ENCODE assay signal across 8 mouse cellular contexts in the genomic region with DNA sequence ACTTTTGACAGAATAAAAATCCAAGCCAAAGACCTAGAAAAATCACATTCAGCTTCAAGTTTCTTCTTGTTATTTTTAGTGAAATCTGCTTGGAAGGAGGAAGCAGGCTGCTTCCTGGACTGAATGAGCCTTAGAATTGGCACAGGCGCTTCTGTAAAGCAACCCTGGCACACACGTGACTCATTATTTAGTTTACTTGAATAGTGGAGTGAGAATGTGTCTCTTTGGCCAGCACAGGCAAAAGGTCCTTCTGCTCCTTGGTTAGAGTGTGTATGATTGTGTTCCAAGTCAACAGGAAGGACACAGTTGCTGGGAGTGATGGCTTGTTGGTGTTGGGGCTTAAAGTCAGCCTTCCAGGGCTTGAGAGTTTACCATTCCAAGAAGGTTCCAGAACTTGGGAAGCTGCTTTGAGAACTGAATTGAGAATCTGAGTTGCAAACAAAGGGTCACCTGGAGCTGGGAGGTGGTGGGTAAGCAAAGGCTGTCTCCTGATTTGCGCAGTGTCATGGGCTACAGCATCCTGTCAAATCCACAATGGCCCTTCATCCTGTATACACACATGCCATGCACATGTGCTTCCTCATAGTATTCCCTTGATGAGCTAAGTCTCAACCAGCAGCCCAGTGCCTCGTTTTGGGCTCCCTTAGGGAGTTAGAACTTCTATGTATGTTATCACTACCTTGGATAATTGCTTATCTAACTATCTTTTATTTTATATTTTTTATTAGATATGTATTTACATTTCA. TPM values are rescaled to one million over a fixed set of nuclear protein-coding genes. Genes with fewer than 3 reads are reported as not detected.
A peak's percentile ranks its signal among the peaks of the same experiment; 100 is the strongest.
DNase-seq lines count a peak whose midpoint lies in the region; ATAC-seq and TF ChIP-seq lines count a peak whose summit lies in the region.
"Had no signal": no experiment of that assay in that cellular context is flagged by ENCODE, and none has a peak within 500 bp of the region (broad histone marks: within the 10 kb centered on the region; RNA-seq: fewer than 3 reads in every experiment).

No protein-coding gene starts in this region.

- H3K4me3 ChIP-seq in embryonic facial prominence, embryonic 14.5 days (ENCODE audit: low read depth, low read length), result no peak overlapping the region
- no peak overlapping the region for H3K4me3 ChIP-seq in lung, embryonic 14.5 days (ENCODE audit: low read depth, low read length)
- H3K4me3 ChIP-seq: erythroblast, embryonic 14.5 days had no signal

- no peaks in the 10 kb centered on the region for H3K36me3 ChIP-seq in embryonic facial prominence, embryonic 14.5 days (ENCODE audit: control insufficient read depth, insufficient read depth, low read length)
- peaks cover 5% of the 10 kb centered on the region; the same call in 1 of the 2 replicates for H3K36me3 ChIP-seq in lung, embryonic 14.5 days (ENCODE audit: insufficient read depth)

- no peak overlapping the region for H3K9ac ChIP-seq in embryonic facial prominence, embryonic 14.5 days (ENCODE audit: low read depth, low read length)
- H3K9ac ChIP-seq in lung, embryonic 14.5 days, result no peak overlapping the region

- H3K9me3 ChIP-seq in embryonic facial prominence, embryonic 14.5 days (ENCODE audit: control insufficient read depth, low read length), result no peaks in the 10 kb centered on the region
- H3K9me3 ChIP-seq in lung, embryonic 14.5 days (ENCODE audit: low read depth, low read length), result no peaks in the 10 kb centered on the region

- no peak for ATAC-seq in embryonic facial prominence, embryonic 14.5 days (ENCODE audit: low read depth)
- peak; percentile 54 for ATAC-seq in lung, embryonic 14.5 days (ENCODE audit: insufficient read depth)

- WGBS in embryonic facial prominence, embryonic 14.5 days, result 66% methylated on average over 4 of the region's 4 CpGs
- WGBS in lung, embryonic 14.5 days, result 57% methylated on average over 4 of the region's 4 CpGs

- H3K27me3 ChIP-seq in embryonic facial prominence, embryonic 14.5 days (replicated peaks; ENCODE audit: control insufficient read depth, insufficient read depth, low read length), result no peaks in the 10 kb centered on the region
- H3K27me3 ChIP-seq in lung, embryonic 14.5 days (ENCODE audit: insufficient read depth, low read length), result no peaks in the 10 kb centered on the region

- peak; percentile 18 for DNase-seq in right cerebral cortex, adult 18-20 months
- no peak for DNase-seq in right cerebral cortex, postnatal 14 days
- peak; percentile 68 for DNase-seq in embryonic facial prominence, embryonic 14.5 days (ENCODE audit: low spot score)
- DNase-seq in heart, postnatal 4 days, result peak; percentile 26
- peak; percentile 79 for DNase-seq in lung, embryonic 14.5 days
- no peak for DNase-seq in thymus, postnatal 14 days
- DNase-seq in spleen, adult 12 weeks (ENCODE audit: low spot score), result no peak

- 0 out of 2 replicates have a peak, but pooled peaks cover 5% of the 10 kb centered on the region for H3K4me1 ChIP-seq in embryonic facial prominence, embryonic 14.5 days (ENCODE audit: control insufficient read depth, insufficient read depth, low read length)
- 0 out of 2 replicates have a peak, but pooled peaks cover 14% of the 10 kb centered on the region for H3K4me1 ChIP-seq in lung, embryonic 14.5 days (ENCODE audit: insufficient read depth)

- no peak for TF ChIP-seq CTCF in lung, embryonic 14.5 days (IDR thresholded peaks at IDR 0.05; ENCODE audit: low read depth)

- H3K27ac ChIP-seq in embryonic facial prominence, embryonic 14.5 days (replicated peaks; ENCODE audit: low read depth, low read length), result peak overlapping the region; percentile 53; the same call in 1 of the 2 replicates
- H3K27ac ChIP-seq in lung, embryonic 14.5 days (ENCODE audit: low read depth), result peak overlapping the region; percentile 60

- H3K4me2 ChIP-seq in embryonic facial prominence, embryonic 14.5 days (ENCODE audit: low read depth, low read length), result no peak overlapping the region
- H3K4me2 ChIP-seq in lung, embryonic 14.5 days, result no peak overlapping the region

RNA-seq across cellular contexts. Expression of a gene that starts 38.6 kb away (rescaled TPM):
- 29.1 and 29.2 TPM in 2 replicates for polyA plus RNA-seq in embryonic facial prominence, embryonic 14.5 days (2014; fragmentation: Nextera tagmentation; extraction: Ambion mirVana)
- 10 to 100 TPM; 23.2 to 24.1 TPM for total RNA-seq in heart, postnatal 4 days (2021)
- polyA plus RNA-seq in lung, embryonic 14.5 days (2014; fragmentation: Nextera tagmentation; extraction: Ambion mirVana), result 33.0 and 35.4 TPM in 2 replicates

Comparison
In these comparisons a context has a peak if more than half of its experiments do, and no peak if none do; other contexts are left out.
1. DNase-seq: peak in right cerebral cortex, adult 18-20 months (single experiment), embryonic facial prominence, embryonic 14.5 days (single experiment), heart, postnatal 4 days (single experiment) and lung, embryonic 14.5 days (single experiment); none in right cerebral cortex, postnatal 14 days (single experiment), thymus, postnatal 14 days (single experiment) and spleen, adult 12 weeks (single experiment).